Mouse (Mus musculus): ENCODE results near the gene Dmkn. TPM values are rescaled to one million over a fixed set of nuclear protein-coding genes. Genes with fewer than 3 reads are reported as not detected.

Gene Dmkn
- polyA plus RNA-seq, 1 experiment from 2014 or later = not detected

DNA sequence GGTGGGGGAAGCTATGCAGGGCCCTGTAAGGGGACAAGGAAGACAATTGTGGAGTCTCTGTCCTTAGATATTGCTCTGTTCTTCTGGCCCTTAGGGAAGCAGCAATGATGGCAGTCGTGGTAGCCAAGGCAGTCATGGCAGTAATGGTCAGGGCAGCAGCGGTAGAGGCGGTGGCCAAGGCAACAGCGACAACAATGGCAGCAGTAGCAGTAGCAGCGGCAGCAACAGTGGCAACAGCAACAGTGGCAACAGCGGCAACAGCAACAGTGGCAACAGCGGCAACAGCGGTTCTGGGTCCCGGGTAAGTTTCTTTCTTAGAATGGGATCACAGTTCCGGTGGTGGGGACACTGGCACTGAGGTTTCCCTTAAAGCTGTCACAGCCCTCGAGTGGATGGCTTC, 1.6 kb downstream of the Dmkn start:
- WGBS (ENCODE audit: insufficient replicate concordance) = 37% methylated on average over 11 of the region's 11 CpGs
- H3K4me1 ChIP-seq (replicated peaks) = peaks cover 17% of the 10 kb centered on the region
- DNase-seq (no peak), ATAC-seq (ENCODE audit: low read depth) (no peak)
- H3K27me3 ChIP-seq = peaks cover 26% of the 10 kb centered on the region
- H3K4me2 ChIP-seq = no peak overlapping the region
- H3K27ac ChIP-seq = no peak overlapping the region
- no peak overlapping the region for H3K9ac ChIP-seq
- no peaks in the 10 kb centered on the region for H3K36me3 ChIP-seq
- no peaks in the 10 kb centered on the region for H3K9me3 ChIP-seq (replicated peaks)
- no peak overlapping the region for H3K4me3 ChIP-seq (replicated peaks)

DNA sequence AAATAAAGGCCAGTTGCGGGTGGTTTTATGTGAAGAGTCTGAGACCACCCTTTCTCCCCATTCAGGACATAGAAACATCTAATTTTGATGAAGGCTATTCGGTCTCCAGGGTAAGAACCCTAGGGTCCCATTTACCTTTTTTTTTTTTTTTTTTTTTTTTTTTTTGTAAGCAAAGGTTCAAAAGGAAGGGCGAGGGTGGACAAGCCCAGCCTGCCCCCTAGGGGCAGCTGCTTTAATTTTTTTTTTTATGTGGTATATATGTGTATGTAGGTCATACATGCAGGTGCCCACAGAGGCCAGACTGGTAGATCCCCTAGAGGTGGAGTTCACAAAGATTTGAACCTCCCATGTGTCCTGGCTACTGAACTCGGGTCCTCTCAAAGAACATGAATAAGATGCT, 2.9 kb downstream of the Dmkn start:
- no peak overlapping the region for H3K4me2 ChIP-seq
- 70% methylated on average over 4 of the region's 4 CpGs for WGBS (ENCODE audit: insufficient replicate concordance)
- no peak overlapping the region for H3K27ac ChIP-seq
- H3K4me3 ChIP-seq (replicated peaks) = no peak overlapping the region
- DNase-seq (no peak), ATAC-seq (ENCODE audit: low read depth) (no peak)
- H3K4me1 ChIP-seq (replicated peaks) = peaks cover 10% of the 10 kb centered on the region
- H3K36me3 ChIP-seq = no peaks in the 10 kb centered on the region
- no peaks in the 10 kb centered on the region for H3K9me3 ChIP-seq (replicated peaks)
- H3K9ac ChIP-seq = no peak overlapping the region
- H3K27me3 ChIP-seq = peaks cover 26% of the 10 kb centered on the region

DNA sequence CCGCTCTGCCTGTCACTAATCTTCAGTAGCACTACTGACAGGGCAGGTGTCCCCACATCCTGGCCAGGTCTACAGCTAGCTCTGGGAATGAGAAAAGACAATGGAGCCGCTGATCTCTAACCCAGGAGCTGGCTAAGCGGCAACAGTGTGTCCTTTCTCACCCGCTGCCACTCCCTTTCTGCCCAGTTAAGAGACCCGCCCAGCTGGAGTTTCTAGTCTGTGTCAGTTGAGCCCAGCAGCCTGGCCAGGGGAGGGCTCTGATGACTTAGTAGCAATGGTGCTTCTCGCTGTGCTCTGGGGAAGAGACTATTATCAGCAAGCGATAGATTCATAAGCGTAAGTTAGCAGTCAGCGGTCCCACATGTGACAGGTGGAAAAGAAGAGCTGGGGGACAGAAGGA, 5.7 kb downstream of the Dmkn start:
- ATAC-seq (ENCODE audit: low read depth) = no peak
- H3K27me3 ChIP-seq = peaks cover 20% of the 10 kb centered on the region
- H3K4me3 ChIP-seq (replicated peaks) = no peak overlapping the region
- 28% methylated on average over 9 of the region's 9 CpGs for WGBS (ENCODE audit: insufficient replicate concordance)
- no peak overlapping the region for H3K4me2 ChIP-seq
- no peaks in the 10 kb centered on the region for H3K36me3 ChIP-seq
- no peak overlapping the region for H3K9ac ChIP-seq
- no peaks in the 10 kb centered on the region for H3K4me1 ChIP-seq (replicated peaks)
- H3K27ac ChIP-seq = no peak overlapping the region
- no peaks in the 10 kb centered on the region for H3K9me3 ChIP-seq (replicated peaks)
- no peak for DNase-seq

DNA sequence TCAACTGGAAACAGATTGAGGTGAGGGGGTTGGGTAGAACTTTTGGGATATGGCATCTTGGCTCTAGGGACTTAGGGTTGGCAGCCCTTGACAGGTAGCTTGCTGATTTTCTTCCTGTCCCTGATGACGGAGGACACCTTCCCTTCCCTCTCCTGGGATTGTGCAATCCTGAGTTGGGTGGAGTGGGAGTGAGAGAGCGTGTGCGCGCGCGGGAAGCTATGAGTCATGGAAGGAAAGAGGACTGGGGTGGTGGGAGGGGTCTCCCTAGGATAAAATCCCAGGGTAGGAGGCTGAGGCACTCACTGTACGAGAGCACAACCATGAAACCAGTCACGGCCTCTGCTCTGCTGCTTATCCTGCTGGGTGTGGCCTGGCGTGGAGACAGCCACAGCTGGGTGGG, 12.5 kb downstream of the Dmkn start:
- Histone ChIP-seq H3K36me3 (no peaks in the 10 kb centered on the region), H3K4me2 (no peak overlapping the region), H3K4me3 (replicated peaks) (no peak overlapping the region), H3K27me3 (no peaks in the 10 kb centered on the region), H3K9me3 (replicated peaks) (no peaks in the 10 kb centered on the region), H3K9ac (no peak overlapping the region), H3K27ac (no peak overlapping the region), H3K4me1 (replicated peaks) (no peaks in the 10 kb centered on the region)
- ATAC-seq (ENCODE audit: low read depth) (no peak), DNase-seq (no peak)
- 72% methylated on average over 9 of the region's 9 CpGs for WGBS (ENCODE audit: insufficient replicate concordance)

DNA sequence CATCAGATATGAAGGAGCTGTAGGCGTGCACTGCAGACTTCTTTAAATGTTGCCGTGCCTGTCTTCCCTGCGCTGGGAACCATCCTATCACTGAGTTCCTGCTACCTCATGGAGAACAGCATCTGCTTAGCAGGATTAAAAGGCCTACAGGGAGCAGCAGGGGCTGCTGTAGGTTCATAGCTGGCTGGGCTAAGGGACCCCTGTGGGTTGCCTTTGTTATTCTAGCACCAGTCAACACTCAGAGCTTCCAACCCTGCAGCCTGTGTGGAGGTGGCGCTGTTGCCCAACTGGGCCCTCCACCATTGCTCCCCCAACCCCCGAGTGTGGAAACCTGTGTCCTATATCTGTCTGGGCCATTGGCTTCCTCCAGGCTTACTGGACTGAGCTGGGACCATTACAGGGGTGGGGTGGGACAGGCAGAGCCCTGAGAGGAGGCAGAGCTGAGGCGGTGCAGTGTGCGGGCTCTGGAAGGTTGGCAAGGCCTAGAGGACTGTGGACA, 13.6 kb downstream of the Dmkn start:
- Histone ChIP-seq H3K9ac (no peak overlapping the region), H3K27ac (no peak overlapping the region), H3K4me3 (replicated peaks) (no peak overlapping the region), H3K4me1 (replicated peaks) (no peaks in the 10 kb centered on the region), H3K9me3 (replicated peaks) (no peaks in the 10 kb centered on the region), H3K4me2 (no peak overlapping the region), H3K27me3 (no peaks in the 10 kb centered on the region), H3K36me3 (no peaks in the 10 kb centered on the region)
- 50% methylated on average over 7 of the region's 7 CpGs for WGBS (ENCODE audit: insufficient replicate concordance)
- ATAC-seq (ENCODE audit: low read depth) (no peak), DNase-seq (no peak)

DNA sequence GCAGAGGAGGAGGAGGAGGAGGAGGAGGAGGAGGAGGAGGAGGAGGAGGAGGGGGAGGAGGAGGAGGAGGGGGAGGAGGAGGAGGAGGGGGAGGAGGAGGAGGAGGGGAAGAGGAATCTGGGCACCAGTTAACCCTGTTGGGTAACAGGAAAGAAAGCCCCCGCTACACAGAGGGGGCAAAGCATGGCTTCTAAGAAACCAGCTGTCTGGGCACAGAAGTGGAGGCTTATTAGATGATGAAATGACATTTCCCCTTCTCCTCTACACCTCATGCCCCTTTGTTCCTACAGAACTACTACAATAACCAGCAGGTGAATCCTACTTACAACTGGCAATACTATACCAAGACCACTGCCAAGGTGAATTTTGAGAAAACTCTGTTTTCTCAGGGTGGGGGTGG, 14.4 kb downstream of the Dmkn start:
- Histone ChIP-seq H3K27ac (no peak overlapping the region), H3K27me3 (no peaks in the 10 kb centered on the region), H3K4me1 (replicated peaks) (no peaks in the 10 kb centered on the region), H3K36me3 (no peaks in the 10 kb centered on the region), H3K9ac (no peak overlapping the region), H3K4me3 (replicated peaks) (no peak overlapping the region), H3K9me3 (replicated peaks) (no peaks in the 10 kb centered on the region), H3K4me2 (no peak overlapping the region)
- ATAC-seq (ENCODE audit: low read depth) = no peak
- DNase-seq = no peak
- WGBS (ENCODE audit: insufficient replicate concordance) = 33% methylated on average over 1 of the region's 1 CpGs

DNA sequence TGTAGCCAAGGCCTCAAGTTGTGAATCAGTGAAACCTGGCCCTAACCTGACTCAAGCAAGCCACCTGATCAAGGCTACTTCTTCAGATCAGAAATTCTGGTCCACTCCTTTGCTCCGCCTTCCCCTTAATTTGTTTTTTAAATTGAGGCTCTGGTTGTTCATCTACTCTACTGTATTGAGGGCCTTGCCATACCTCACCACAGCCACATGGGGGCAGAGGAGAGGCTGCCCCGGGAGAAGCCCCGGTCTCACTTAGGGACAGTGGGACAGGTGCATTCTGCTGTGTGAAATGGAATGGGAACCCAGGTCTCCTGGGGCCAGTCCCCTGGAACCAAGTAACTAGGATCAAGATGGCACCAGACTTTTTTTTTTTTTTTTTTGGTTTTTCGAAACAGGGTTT, 18.2 kb downstream of the Dmkn start:
- Histone ChIP-seq H3K36me3 (no peaks in the 10 kb centered on the region), H3K27ac (no peak overlapping the region), H3K4me2 (no peak overlapping the region), H3K9me3 (replicated peaks) (no peaks in the 10 kb centered on the region), H3K4me1 (replicated peaks) (no peaks in the 10 kb centered on the region), H3K9ac (no peak overlapping the region), H3K27me3 (no peaks in the 10 kb centered on the region), H3K4me3 (replicated peaks) (no peak overlapping the region)
- DNase-seq (no peak), ATAC-seq (ENCODE audit: low read depth) (no peak)
- 36% methylated on average over 4 of the region's 4 CpGs for WGBS (ENCODE audit: insufficient replicate concordance)

DNA sequence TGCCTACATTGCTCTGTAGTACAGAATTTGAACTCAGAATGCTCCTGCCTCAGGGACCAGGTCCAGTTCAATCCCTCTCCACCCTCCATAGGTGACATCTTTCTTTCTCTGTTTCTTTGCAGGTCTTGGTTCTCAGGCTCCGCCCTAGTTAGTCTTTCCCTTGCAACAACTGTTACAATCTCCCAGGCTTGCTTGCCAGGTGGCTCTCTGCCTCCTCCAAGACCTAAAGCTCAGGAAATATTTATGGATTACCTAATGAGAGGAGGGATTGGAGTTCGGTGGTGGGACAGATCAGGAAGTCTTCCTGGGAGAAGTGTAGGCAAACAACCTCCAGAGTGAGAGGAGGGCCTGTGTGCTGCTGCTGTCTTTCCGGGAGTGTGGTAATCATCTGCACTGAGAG, 19.1 kb downstream of the Dmkn start:
- ATAC-seq (ENCODE audit: low read depth) (no peak), DNase-seq (no peak)
- no peak overlapping the region for H3K4me3 ChIP-seq (replicated peaks)
- no peak overlapping the region for H3K27ac ChIP-seq
- H3K4me1 ChIP-seq (replicated peaks) = no peaks in the 10 kb centered on the region
- H3K9ac ChIP-seq = no peak overlapping the region
- H3K9me3 ChIP-seq (replicated peaks) = no peaks in the 10 kb centered on the region
- 57% methylated on average over 3 of the region's 3 CpGs for WGBS (ENCODE audit: insufficient replicate concordance)
- no peaks in the 10 kb centered on the region for H3K27me3 ChIP-seq
- no peak overlapping the region for H3K4me2 ChIP-seq
- H3K36me3 ChIP-seq = no peaks in the 10 kb centered on the region

DNA sequence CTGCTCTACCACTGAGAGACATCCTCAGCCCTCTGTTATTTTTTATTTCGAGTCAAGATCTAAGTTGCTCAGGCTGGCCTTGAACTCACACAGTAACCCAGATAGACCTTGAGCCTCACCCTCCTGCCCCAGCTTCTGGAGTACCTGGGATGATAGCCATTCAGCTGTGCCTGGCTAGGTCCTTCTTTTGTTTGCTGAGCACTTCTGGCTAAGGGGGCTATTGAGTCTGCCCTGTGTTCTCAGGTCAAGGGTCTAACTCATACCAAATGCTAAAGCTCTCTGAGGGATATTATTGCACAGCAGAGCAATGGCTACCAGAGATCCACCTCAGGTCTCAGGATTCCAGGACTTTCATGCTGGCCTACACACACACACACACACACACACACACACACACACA, 21.6 kb downstream of the Dmkn start:
- no peak for ATAC-seq (ENCODE audit: low read depth)
- DNase-seq = no peak
- H3K4me3 ChIP-seq (replicated peaks) = no peak overlapping the region
- H3K36me3 ChIP-seq = no peaks in the 10 kb centered on the region
- H3K9me3 ChIP-seq (replicated peaks) = no peaks in the 10 kb centered on the region
- 33% methylated on average over 1 of the region's 1 CpGs for WGBS (ENCODE audit: insufficient replicate concordance)
- no peak overlapping the region for H3K4me2 ChIP-seq
- H3K4me1 ChIP-seq (replicated peaks) = no peaks in the 10 kb centered on the region
- H3K27ac ChIP-seq = no peak overlapping the region
- H3K9ac ChIP-seq = no peak overlapping the region
- 0 out of 2 replicates have a peak, but pooled peaks cover 3% of the 10 kb centered on the region for H3K27me3 ChIP-seq

DNA sequence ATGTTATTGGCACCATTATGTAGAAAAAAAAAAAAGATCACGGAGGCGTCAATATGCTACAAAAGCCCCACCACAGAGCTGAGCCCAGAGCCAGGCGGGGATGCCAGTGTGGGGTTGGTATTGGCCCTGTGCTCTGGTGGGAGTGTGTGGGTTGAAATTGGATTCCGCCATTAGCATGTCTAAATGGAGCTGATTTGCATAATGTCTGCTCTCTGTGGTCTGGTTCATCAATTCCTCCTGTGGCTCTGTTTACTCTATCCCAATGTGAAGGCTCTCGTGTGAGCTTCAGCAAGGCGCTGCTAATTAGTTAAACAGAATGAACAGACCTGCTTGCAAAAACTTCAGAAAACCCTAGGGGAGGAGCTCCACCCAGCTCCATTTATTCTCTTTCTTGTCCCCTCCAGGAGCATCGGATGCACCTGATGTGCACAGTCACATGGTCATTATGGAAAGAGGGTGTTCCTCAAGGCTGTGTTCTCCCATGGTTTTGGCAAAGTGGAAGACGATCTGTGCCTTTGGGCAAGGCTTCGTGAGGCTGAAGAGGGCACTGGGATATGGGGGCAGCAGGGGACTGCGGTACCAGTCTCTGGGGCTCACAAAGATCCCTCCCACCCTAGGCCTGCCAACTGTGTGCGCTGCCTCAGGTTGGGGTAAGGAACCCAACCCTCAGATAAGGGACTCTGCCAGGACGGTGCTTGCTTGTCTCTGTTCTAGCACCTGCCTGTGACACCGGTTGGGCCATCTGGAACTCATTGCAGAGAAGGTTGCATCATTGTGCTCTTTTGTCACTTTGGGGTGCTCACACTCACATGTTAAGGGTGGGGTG, 22.4 kb downstream of the Dmkn start:
- Histone ChIP-seq H3K36me3 (no peaks in the 10 kb centered on the region), H3K4me1 (replicated peaks) (no peaks in the 10 kb centered on the region), H3K27me3 (0 out of 2 replicates have a peak, but pooled peaks cover 3% of the 10 kb centered on the region), H3K27ac (no peak overlapping the region), H3K9me3 (replicated peaks) (no peaks in the 10 kb centered on the region), H3K4me2 (no peak overlapping the region), H3K9ac (no peak overlapping the region), H3K4me3 (replicated peaks) (no peak overlapping the region)
- 63% methylated on average over 13 of the region's 13 CpGs for WGBS (ENCODE audit: insufficient replicate concordance)
- ATAC-seq (ENCODE audit: low read depth) (no peak), DNase-seq (no peak)

DNA sequence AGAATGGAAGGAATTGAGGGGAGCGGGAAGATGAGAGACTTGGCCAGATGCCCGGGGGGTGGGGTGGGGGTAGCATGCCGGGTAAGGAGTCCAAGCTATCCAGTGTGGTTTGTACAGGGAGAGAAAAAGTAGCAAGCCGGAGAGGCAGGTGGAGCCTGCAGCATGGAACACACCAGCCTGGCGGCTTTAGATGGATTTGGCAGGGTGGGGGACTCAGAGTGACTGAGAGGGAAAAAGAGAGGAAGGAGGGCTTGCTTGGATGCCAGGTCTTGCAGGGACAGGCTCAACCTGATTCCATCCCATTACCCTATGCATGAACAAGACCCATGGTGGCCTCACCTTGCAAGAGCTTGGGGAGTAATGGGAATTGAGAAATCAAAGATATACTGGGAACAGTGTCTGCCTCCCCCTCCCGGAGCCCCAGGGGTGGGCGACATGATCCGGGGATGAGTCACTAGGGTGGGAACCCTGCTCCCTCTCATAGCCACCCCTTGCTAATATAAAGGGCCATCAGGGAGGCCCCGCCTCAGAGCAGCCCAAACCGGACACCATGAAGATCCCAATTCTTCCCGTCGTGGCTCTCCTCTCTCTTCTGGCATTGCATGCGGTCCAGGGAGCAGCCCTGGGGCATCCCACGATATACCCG, 23.9 kb downstream of the Dmkn start, which contains the start of gene Krtdap:
Gene Krtdap (plus strand): TSS at position 520 of the 646 bp plus-strand sequence.
- no peak within 1 kb of the TSS for H3K4me2 ChIP-seq
- 0 out of 2 replicates have a peak, but pooled peaks cover 3% of the 10 kb centered on the region for H3K27me3 ChIP-seq
- H3K36me3 ChIP-seq = no peaks in the 10 kb centered on the region
- DNase-seq = no peak
- no peak for ATAC-seq (ENCODE audit: low read depth)
- H3K4me1 ChIP-seq (replicated peaks) = no peaks in the 10 kb centered on the region
- no peaks in the 10 kb centered on the region for H3K9me3 ChIP-seq (replicated peaks)
- no peak within 1 kb of the TSS for H3K9ac ChIP-seq
- WGBS (ENCODE audit: insufficient replicate concordance) = 46% methylated on average over 15 of the region's 15 CpGs
- no peak within 1 kb of the TSS for H3K27ac ChIP-seq
- H3K4me3 ChIP-seq (replicated peaks) = no peak within 1 kb of the TSS

Measured in liver, embryonic 13.5 days (tissue).